Mouse (Mus musculus) kidney, adult 8-10 months (tissue): Measurements from ENCODE around the gene Gm49396.

Experiments
- DNase-seq, 2 experiments: peaks; one replicate each; pipeline ENCODE4 v3.0.0; 2022

Gm49396 gene

GRCm38 (mm10) chr7:30614454-30614853 is 51.3 kb downstream of the Gm49396 start:
- DNase-seq, result no peak

- DNase-seq, result no peak
Measured at GRCm38 (mm10) chr7:30615049-30615760, 52.1 kb downstream of the Gm49396 start.
